Mouse (Mus musculus): ENCODE measurements around the gene Pnrc2.

DNA sequence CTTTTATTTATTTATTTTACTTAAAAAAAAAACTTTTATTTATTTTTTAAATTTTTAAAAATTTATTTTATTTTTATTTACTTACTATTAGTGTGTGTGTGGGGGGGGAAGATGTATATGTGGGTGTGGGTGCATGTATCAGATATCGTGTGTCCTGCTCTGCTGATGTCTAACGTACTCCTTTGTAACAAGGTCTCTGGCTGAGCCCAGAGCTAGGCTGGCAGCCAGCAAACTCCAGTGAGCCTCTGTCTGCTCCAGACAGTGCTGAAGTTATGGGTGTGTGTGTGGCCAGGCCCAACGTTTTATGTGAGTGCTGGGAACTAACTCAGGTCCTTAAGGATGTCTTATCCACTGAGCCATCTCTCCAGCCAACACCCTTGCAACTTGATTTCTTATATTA lies 38.5 kb upstream of the Pnrc2 start:
- TF ChIP-seq CHD1 (IDR thresholded peaks at IDR 0.05; ENCODE audit: low read depth, low read length) (no peak), ZC3H11A (IDR thresholded peaks at IDR 0.05; ENCODE audit: low read depth, low read length) (no peak), CTCF (IDR thresholded peaks at IDR 0.05 in 2 of 3, conservative IDR thresholded peaks at IDR 0.05 in 1 of 3; ENCODE audit: control insufficient read depth in 1 of 3, insufficient read depth in 1 of 3, low read depth in 2 of 3, low read length in 3 of 3, poor library complexity in 1 of 3, severe bottlenecking in 1 of 3) (no peak), MYC (IDR thresholded peaks at IDR 0.05; ENCODE audit: low read depth, low read length) (0 out of 2 replicates have a peak, but pooled peaks have one; percentile 43)

Measured in MEL (cell line).